Mouse (Mus musculus) CH12.LX (cell line): ENCODE measurements at regions not wholly inside any gene's neighbourhood (a gene's known extent, or its start where the extent isn't known, plus 50 kb on each side); places are given as distances from the start of the nearest gene placed in this dataset.

Source experiments
- DNase-seq: peaks from one replicate; pipeline ENCODE4 v3.0.0-alpha.2; 2013; ENCODE audit errors: extremely low read depth
- H3K27ac ChIP-seq: 2 replicates; pipeline ENCODE4 v1.5.1; 2012; ENCODE audit warnings: low read depth, mild to moderate bottlenecking, control low read depth, moderate library complexity; ENCODE audit not compliant: insufficient read depth
- H3K27me3 ChIP-seq: replicated peaks from 2 replicates; pipeline ENCODE3; 2012; ENCODE audit warnings: inconsistent platforms
- H3K36me3 ChIP-seq, 2 experiments: replicated peaks in 1 of 2; 2 replicates each; pipeline versions ENCODE3 to v1.6.1; 2012; ENCODE audit warnings: inconsistent platforms in 1 of 2, low read length in 1 of 2, mild to moderate bottlenecking in 1 of 2, mixed read lengths in 1 of 2, moderate library complexity in 1 of 2; ENCODE audit not compliant: control insufficient read depth in 1 of 2, insufficient read depth in 1 of 2
- H3K4me1 ChIP-seq, 2 experiments: 2 replicates each; pipeline ENCODE4 v1.6.1; 2012; ENCODE audit warnings: inconsistent platforms in 1 of 2, moderate library complexity in 1 of 2; ENCODE audit not compliant: insufficient read depth in 2 of 2, control insufficient read depth in 1 of 2
- H3K4me2 ChIP-seq: 2 replicates; pipeline ENCODE4 v1.6.1; 2012; ENCODE audit warnings: low read depth, mild to moderate bottlenecking, control low read depth; ENCODE audit not compliant: poor library complexity, insufficient read depth, severe bottlenecking
- H3K4me3 ChIP-seq, 3 experiments: fragments of 150-350 bp in 1 of 3; sonication (generic) in 1 of 3; replicated peaks in 1 of 3; 2 replicates each; pipeline versions ENCODE3 to v1.5.1; 2011 to 2012; ENCODE audit warnings: low read depth in 2 of 3, low read length in 2 of 3, mild to moderate bottlenecking in 2 of 3, moderate library complexity in 2 of 3, control low read depth in 1 of 3, improper control_type of control experiment in 1 of 3, inconsistent platforms in 1 of 3, mixed read lengths in 1 of 3; ENCODE audit not compliant: poor library complexity in 1 of 3
- H3K79me2 ChIP-seq: replicated peaks from 2 replicates; pipeline ENCODE4 v1.6.1; 2012; ENCODE audit warnings: mild to moderate bottlenecking, moderate library complexity; ENCODE audit not compliant: control insufficient read depth, poor library complexity, insufficient read depth, severe bottlenecking; ENCODE audit errors: extremely low read depth
- H3K9ac ChIP-seq: 2 replicates; pipeline ENCODE4 v1.6.1; 2012; ENCODE audit warnings: low read depth, mild to moderate bottlenecking, control low read depth, moderate library complexity; ENCODE audit not compliant: insufficient read depth
- H3K9me3 ChIP-seq: replicated peaks from 2 replicates; pipeline ENCODE3; 2012; ENCODE audit warnings: low read length, inconsistent platforms, mixed read lengths
- CHD1 ChIP-seq: IDR thresholded peaks from 2 replicates; pipeline ENCODE4 v1.6.1; 2012; ENCODE audit warnings: low read depth, low read length, improper control_type of control experiment, inconsistent platforms
- CTCF ChIP-seq, 2 experiments: IDR thresholded peaks in 1 of 2; conservative IDR thresholded peaks in 1 of 2; 2 replicates each; pipeline ENCODE4 v1.5.1; 2011 to 2012; ENCODE audit warnings: low read depth in 2 of 2, low read length in 2 of 2, improper control_type of control experiment in 1 of 2, inconsistent platforms in 1 of 2, mild to moderate bottlenecking in 1 of 2, moderate library complexity in 1 of 2
- EP300 ChIP-seq: IDR thresholded peaks from 2 replicates; pipeline ENCODE4 v1.6.1; 2011; ENCODE audit warnings: low read length, improper control_type of control experiment
- HCFC1 ChIP-seq: IDR thresholded peaks from 2 replicates; pipeline ENCODE4 v1.6.1; 2012; ENCODE audit warnings: low read depth, mild to moderate bottlenecking, inconsistent platforms, low read length, improper control_type of control experiment
- JUN ChIP-seq: IDR thresholded peaks from 2 replicates; pipeline ENCODE4 v1.6.1; 2011; ENCODE audit warnings: low read depth, mild to moderate bottlenecking, low read length, improper control_type of control experiment, moderate library complexity; ENCODE audit not compliant: insufficient read depth
- JUND ChIP-seq: conservative IDR thresholded peaks from 2 replicates; pipeline ENCODE4 v1.6.1; 2011; ENCODE audit warnings: low read depth, low read length, improper control_type of control experiment
- KAT2A ChIP-seq: IDR thresholded peaks from 2 replicates; pipeline ENCODE4 v1.6.1; 2012; ENCODE audit warnings: low read length, improper control_type of control experiment, inconsistent platforms; ENCODE audit not compliant: insufficient replicate concordance
- MAFK ChIP-seq: IDR thresholded peaks from 2 replicates; pipeline ENCODE4 v1.6.1; 2011; ENCODE audit warnings: low read length, improper control_type of control experiment; ENCODE audit not compliant: insufficient replicate concordance
- MAX ChIP-seq: IDR thresholded peaks from 2 replicates; pipeline ENCODE4 v1.6.1; 2011; ENCODE audit warnings: low read length, improper control_type of control experiment
- MAZ ChIP-seq: IDR thresholded peaks from 2 replicates; pipeline ENCODE4 v1.6.1; 2012; ENCODE audit warnings: low read depth, mild to moderate bottlenecking, inconsistent platforms, low read length, improper control_type of control experiment, moderate library complexity
- MEF2A ChIP-seq: IDR thresholded peaks from 2 replicates; pipeline ENCODE4 v1.6.1; 2014; ENCODE audit warnings: low read depth, mild to moderate bottlenecking, inconsistent platforms, low read length, improper control_type of control experiment, borderline replicate concordance
- MXI1 ChIP-seq: IDR thresholded peaks from 2 replicates; pipeline ENCODE4 v1.6.1; 2011; ENCODE audit warnings: mild to moderate bottlenecking, low read depth, low read length, improper control_type of control experiment
- MYC ChIP-seq: IDR thresholded peaks from 2 replicates; pipeline ENCODE4 v1.6.1; 2011; ENCODE audit warnings: low read depth, mild to moderate bottlenecking, improper control_type of control experiment, low read length
- POLR2A ChIP-seq: IDR thresholded peaks from 2 replicates; pipeline ENCODE4 v1.6.1; 2011; ENCODE audit warnings: low read depth, mild to moderate bottlenecking, improper control_type of control experiment, low read length
- POLR2AphosphoS2 ChIP-seq: IDR thresholded peaks from 2 replicates; pipeline ENCODE4 v1.6.1; 2011; ENCODE audit warnings: low read depth, low read length, improper control_type of control experiment
- RCOR1 ChIP-seq: conservative IDR thresholded peaks from 2 replicates; pipeline ENCODE4 v1.6.1; 2012; ENCODE audit warnings: low read depth, mild to moderate bottlenecking, inconsistent platforms, low read length, improper control_type of control experiment
- SIN3A ChIP-seq: IDR thresholded peaks from 2 replicates; pipeline ENCODE4 v1.6.1; 2012; ENCODE audit warnings: low read length, improper control_type of control experiment, inconsistent platforms
- SMC3 ChIP-seq: IDR thresholded peaks from 2 replicates; pipeline ENCODE4 v1.6.1; 2011; ENCODE audit warnings: low read depth, low read length, improper control_type of control experiment
- TBP ChIP-seq: conservative IDR thresholded peaks from 2 replicates; pipeline ENCODE4 v1.6.1; 2011; ENCODE audit warnings: low read depth, low read length, improper control_type of control experiment
- UBTF ChIP-seq: IDR thresholded peaks from 2 replicates; pipeline ENCODE4 v1.6.1; 2012; ENCODE audit warnings: low read depth, mild to moderate bottlenecking, inconsistent platforms, low read length, improper control_type of control experiment, moderate library complexity
- USF1 ChIP-seq: IDR thresholded peaks from 2 replicates; pipeline ENCODE4 v1.6.1; 2014; ENCODE audit warnings: low read depth, mild to moderate bottlenecking, inconsistent platforms, low read length, improper control_type of control experiment
- USF2 ChIP-seq: conservative IDR thresholded peaks from 2 replicates; pipeline ENCODE4 v1.6.1; 2011; ENCODE audit warnings: low read depth, low read length, improper control_type of control experiment
- ZC3H11A ChIP-seq: IDR thresholded peaks from 2 replicates; pipeline ENCODE4 v1.6.1; 2012; ENCODE audit warnings: low read depth, mild to moderate bottlenecking, inconsistent platforms, low read length, improper control_type of control experiment
- dilution Hi-C: fragments of 300-500 bp; cut with MboI; formaldehyde crosslinking; loops from 2 replicates; pipeline ENCODE4 v1.14.3; 2020; ENCODE audit warnings: low sequenced_read_pairs; ENCODE audit not compliant: extremely low pct_unique_long_range_greater_than_20kb, extremely low pct_ligation_motif_present
- in situ Hi-C: fragments of 300-500 bp; cut with MboI; formaldehyde crosslinking; loops from 3 replicates; pipeline ENCODE4 v1.14.3; 2019; ENCODE audit warnings: low sequenced_read_pairs, low pct_ligation_motif_present, low pct_unique_long_range_greater_than_20kb, mixed read lengths

GRCm38 (mm10) chr2:45593765-45594164 is 476.6 kb upstream of the Zeb2 start:
- no peak for TF ChIP-seq UBTF
- no peak for TF ChIP-seq MAX
- no peak for TF ChIP-seq CHD1
- no peak for TF ChIP-seq MAFK
- no peak for TF ChIP-seq MXI1
- TF ChIP-seq RCOR1, result no peak
- no peak for TF ChIP-seq SIN3A
- TF ChIP-seq EP300, result no peak
- TF ChIP-seq ZC3H11A, result no peak
- TF ChIP-seq KAT2A, result no peak
- H3K4me3 ChIP-seq, result no peak overlapping the region
- H3K4me2 ChIP-seq, result no peak overlapping the region
- no peaks in the 10 kb centered on the region for H3K9me3 ChIP-seq
- H3K27me3 ChIP-seq, result no peaks in the 10 kb centered on the region
- no peak overlapping the region for H3K27ac ChIP-seq
- no peaks in the 10 kb centered on the region for H3K79me2 ChIP-seq
- no peak for DNase-seq
- H3K4me1 ChIP-seq, result no peaks in the 10 kb centered on the region
- H3K9ac ChIP-seq, result no peak overlapping the region
- no peaks in the 10 kb centered on the region for H3K36me3 ChIP-seq
- dilution Hi-C loops, result no loop called here
- in situ Hi-C loops, result no loop called here

DNA sequence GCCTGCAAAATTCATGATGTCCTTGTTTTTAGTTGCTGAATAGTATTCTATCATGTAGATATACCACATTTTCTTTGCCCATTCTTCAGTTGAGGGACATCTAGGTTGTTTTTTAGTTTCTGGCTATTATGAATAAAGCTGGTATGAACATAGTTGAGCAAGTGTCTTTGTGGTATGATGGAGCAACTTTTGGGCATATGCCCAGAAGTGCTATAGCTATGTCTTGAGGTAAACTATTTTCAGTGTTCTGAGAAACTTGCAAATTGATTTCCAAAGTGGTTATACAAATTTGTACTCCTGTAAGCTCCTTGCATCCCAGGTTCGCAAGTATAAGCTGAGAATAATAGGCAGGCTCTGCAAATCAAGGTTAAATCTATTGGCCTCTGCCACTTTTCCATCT is 473.8 kb upstream of the Zeb2 start:
- H3K27ac ChIP-seq, result no peak overlapping the region
- no peaks in the 10 kb centered on the region for H3K27me3 ChIP-seq
- no peak overlapping the region for H3K9ac ChIP-seq
- H3K4me3 ChIP-seq, result no peak overlapping the region
- no peak overlapping the region for H3K4me2 ChIP-seq
- H3K4me1 ChIP-seq, result no peaks in the 10 kb centered on the region
- in situ Hi-C loops (no loop called here), dilution Hi-C loops (no loop called here)
- no peaks in the 10 kb centered on the region for H3K9me3 ChIP-seq
- no peak for DNase-seq
- H3K36me3 ChIP-seq, result no peaks in the 10 kb centered on the region
- no peaks in the 10 kb centered on the region for H3K79me2 ChIP-seq
- TF ChIP-seq POLR2A (no peak), USF2 (no peak), KAT2A (no peak), TBP (no peak)

GRCm38 (mm10) chr2:45588248-45588647 is 471.1 kb upstream of the Zeb2 start:
- Histone ChIP-seq H3K27ac (no peak overlapping the region), H3K4me1 (no peaks in the 10 kb centered on the region), H3K9ac (no peak overlapping the region), H3K79me2 (no peaks in the 10 kb centered on the region), H3K36me3 (no peaks in the 10 kb centered on the region), H3K4me2 (no peak overlapping the region), H3K9me3 (no peaks in the 10 kb centered on the region), H3K27me3 (no peaks in the 10 kb centered on the region)
- no peak for DNase-seq
- dilution Hi-C loops (no loop called here), in situ Hi-C loops (no loop called here)
- TF ChIP-seq MAZ (no peak), JUN (no peak), USF1 (no peak), JUND (no peak), CTCF (conservative IDR thresholded peaks at IDR 0.05 in 1 of 2, IDR thresholded peaks at IDR 0.05 in 1 of 2; ENCODE audit: low read depth in 2 of 2, low read length in 2 of 2) (no peak), HCFC1 (no peak), RCOR1 (no peak), USF2 (no peak), MYC (no peak), MEF2A (no peak), EP300 (no peak), SMC3 (no peak), KAT2A (no peak), SIN3A (no peak), POLR2AphosphoS2 (no peak)
- TF ChIP-seq, all 38 proteins: peak for 0
- H3K4me3 ChIP-seq, result no peak overlapping the region
